Mouse (Mus musculus): ENCODE measurements around the gene Hunk. TPM values are rescaled to one million over a fixed set of nuclear protein-coding genes. Genes with fewer than 3 reads are reported as not detected.
A peak's percentile ranks its signal among the peaks of the same experiment; 100 is the strongest.

The Hunk gene
- polyA plus RNA-seq, 1 experiment from 2014 or later, result 15.0 TPM

DNA sequence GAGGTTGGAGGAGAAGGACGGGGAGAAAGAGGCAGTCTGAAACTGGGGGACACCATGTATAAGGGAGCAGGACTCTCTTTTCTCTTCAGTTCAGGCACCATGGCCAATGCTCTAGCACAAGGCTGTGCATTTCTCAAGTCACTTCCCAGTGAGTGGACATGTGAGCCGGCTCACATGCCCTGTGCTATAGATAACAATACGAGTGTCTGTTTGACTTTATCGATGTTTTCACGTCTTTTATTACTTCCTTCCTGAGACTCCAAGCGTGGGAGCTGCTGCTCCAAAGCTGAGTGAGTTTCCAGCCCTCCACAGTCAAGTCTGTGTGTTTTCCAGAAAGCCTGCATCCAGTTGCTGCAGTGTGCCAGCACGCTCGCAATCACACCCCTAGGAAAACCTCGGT, 158.4 kb downstream of the Hunk start:
- Histone ChIP-seq H3K4me1 (peaks cover 17% of the 10 kb centered on the region), H3K4me3 (no peak overlapping the region), H3K4me2 (replicated peaks) (no peak overlapping the region), H3K36me3 (no peaks in the 10 kb centered on the region), H3K9me3 (no peaks in the 10 kb centered on the region), H3K27me3 (no peaks in the 10 kb centered on the region), H3K27ac (replicated peaks) (no peak overlapping the region), H3K9ac (replicated peaks) (no peak overlapping the region)
- 86% methylated on average over 9 of the region's 9 CpGs for WGBS
- ATAC-seq (ENCODE audit: low FRiP score, low read depth), result no peak

DNA sequence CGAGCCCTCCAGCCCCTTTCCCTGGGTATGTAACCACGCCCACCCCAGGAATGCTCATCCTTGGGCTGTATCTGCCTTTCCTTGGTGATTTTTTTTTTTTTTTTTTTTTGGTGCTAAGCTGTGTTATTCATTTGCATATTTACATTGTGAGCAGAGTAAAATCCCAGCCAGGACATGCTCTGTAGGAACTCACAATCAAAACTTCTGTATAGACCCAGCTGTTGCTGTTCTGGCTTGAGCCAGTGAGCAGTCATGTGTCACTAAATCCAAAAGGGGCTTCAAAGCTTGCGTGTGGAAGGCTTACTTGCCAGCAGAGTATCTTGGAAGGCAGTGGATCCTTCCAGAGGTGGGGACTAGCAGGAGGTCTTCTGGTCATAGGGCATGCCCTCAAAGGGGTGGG, 159.7 kb downstream of the Hunk start:
- H3K36me3 ChIP-seq, result no peaks in the 10 kb centered on the region
- no peak overlapping the region for H3K27ac ChIP-seq (replicated peaks)
- WGBS, result 43% methylated on average over 3 of the region's 3 CpGs
- no peak overlapping the region for H3K4me3 ChIP-seq
- peaks cover 17% of the 10 kb centered on the region for H3K4me1 ChIP-seq
- no peak overlapping the region for H3K9ac ChIP-seq (replicated peaks)
- H3K4me2 ChIP-seq (replicated peaks), result no peak overlapping the region
- 0 out of 2 replicates have a peak, but pooled peaks have one; percentile 38 for ATAC-seq (ENCODE audit: low FRiP score, low read depth)
- H3K27me3 ChIP-seq, result no peaks in the 10 kb centered on the region
- H3K9me3 ChIP-seq, result no peaks in the 10 kb centered on the region

DNA sequence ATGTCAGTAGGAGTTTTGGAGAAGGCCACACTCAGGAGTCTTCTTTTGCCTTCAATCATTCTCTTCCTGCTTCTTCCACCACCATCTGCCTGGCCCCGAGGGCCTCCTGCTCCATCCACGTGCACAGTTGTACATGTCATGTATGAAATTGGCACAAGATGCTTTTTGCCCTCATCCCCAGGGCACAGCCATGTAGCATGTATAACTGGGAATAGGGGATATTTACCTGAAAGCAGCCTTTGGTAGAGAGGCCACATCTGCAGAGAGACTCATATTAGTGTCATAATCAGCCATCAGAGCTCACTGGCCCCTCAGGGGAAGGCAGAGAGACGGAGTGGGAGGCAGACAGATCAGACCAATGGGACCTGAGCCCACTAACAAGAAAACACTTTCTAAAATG, 160.8 kb downstream of the Hunk start:
- Histone ChIP-seq H3K27me3 (no peaks in the 10 kb centered on the region), H3K36me3 (no peaks in the 10 kb centered on the region), H3K9me3 (no peaks in the 10 kb centered on the region), H3K4me1 (peaks cover 17% of the 10 kb centered on the region), H3K27ac (replicated peaks) (no peak overlapping the region), H3K4me3 (no peak overlapping the region), H3K4me2 (replicated peaks) (no peak overlapping the region), H3K9ac (replicated peaks) (no peak overlapping the region)
- WGBS, result 85% methylated on average over 3 of the region's 3 CpGs
- ATAC-seq (ENCODE audit: low FRiP score, low read depth), result no peak

DNA sequence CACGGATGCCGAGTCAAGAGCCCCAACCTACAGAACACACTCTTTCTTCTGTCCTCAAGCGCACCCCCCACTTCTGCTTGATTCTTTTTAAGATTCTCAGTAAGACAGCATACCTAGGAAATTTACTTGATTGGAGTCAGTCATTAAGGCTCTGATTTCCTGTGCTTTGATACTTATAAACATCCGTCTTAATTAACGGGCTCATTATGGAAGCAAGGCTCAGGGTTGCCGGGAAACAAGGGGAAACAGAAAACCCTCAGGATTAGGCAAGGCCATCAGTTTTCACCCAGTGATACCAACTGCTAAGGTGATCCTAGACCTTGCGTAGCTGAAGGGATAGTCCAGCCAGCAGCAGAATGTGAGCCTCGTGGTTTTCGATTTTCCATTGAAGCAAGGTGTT, 162.2 kb downstream of the Hunk start:
- no peak for ATAC-seq (ENCODE audit: low FRiP score, low read depth)
- Histone ChIP-seq H3K27ac (replicated peaks) (no peak overlapping the region), H3K36me3 (no peaks in the 10 kb centered on the region), H3K4me2 (replicated peaks) (no peak overlapping the region), H3K9ac (replicated peaks) (no peak overlapping the region), H3K4me3 (no peak overlapping the region), H3K4me1 (peaks cover 17% of the 10 kb centered on the region), H3K27me3 (no peaks in the 10 kb centered on the region), H3K9me3 (no peaks in the 10 kb centered on the region)
- WGBS, result 82% methylated on average over 9 of the region's 9 CpGs

Other genes with a start within 250 kb of the Hunk start
- 21.7 and 23.8 TPM in 2 replicates for gene Tiam1, start 242.2 kb upstream of the Hunk start, polyA plus RNA-seq (2016; fragmentation: Nextera tagmentation; extraction: Ambion mirVana)
- 759 and 804 TPM in 2 replicates for gene Sod1, start 165.3 kb upstream of the Hunk start, polyA plus RNA-seq (2016; fragmentation: Nextera tagmentation; extraction: Ambion mirVana)
- 39.8 and 43.8 TPM in 2 replicates for gene Scaf4, start 101.5 kb upstream of the Hunk start, polyA plus RNA-seq (2016; fragmentation: Nextera tagmentation; extraction: Ambion mirVana)

Measured in midbrain, embryonic 12.5 days (tissue).